Comparison of ENCODE assay signal across 22 mouse cellular contexts in the genomic region with DNA sequence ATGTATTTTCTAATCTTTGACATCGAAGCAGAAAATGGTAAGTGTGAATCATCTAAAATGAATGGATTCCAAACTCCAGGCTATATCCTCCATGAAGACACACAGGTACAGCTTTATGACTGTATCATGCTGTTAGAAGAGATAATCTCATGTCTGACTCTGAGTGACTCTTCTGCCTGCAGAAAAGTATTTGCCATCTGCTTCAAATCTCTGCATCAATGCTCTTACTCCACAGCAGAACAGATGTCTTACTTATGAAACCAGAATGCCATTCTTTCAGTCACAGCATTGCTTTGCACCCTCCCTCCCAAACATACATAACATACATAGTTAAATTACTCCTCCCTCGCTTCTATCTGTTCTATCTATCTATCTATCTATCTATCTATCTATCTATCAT.
DNase-seq lines count a peak whose midpoint lies in the region; ATAC-seq and TF ChIP-seq lines count a peak whose summit lies in the region.
"Had no signal": no experiment of that assay in that cellular context is flagged by ENCODE, and none has a peak within 500 bp of the region (broad histone marks: within the 10 kb centered on the region; RNA-seq: fewer than 3 reads in every experiment).

No protein-coding gene starts in this region.

- H3K9ac ChIP-seq in forebrain, postnatal 0 days = no peak overlapping the region
- no peak overlapping the region for H3K9ac ChIP-seq in MEL (ENCODE audit: control insufficient read depth, low read depth, low read length, poor library complexity, severe bottlenecking)
- H3K9ac ChIP-seq: embryonic facial prominence, embryonic 12.5 days; forebrain, embryonic 12.5 days; heart, embryonic 15.5 days had no signal

- no peaks in the 10 kb centered on the region for H3K27me3 ChIP-seq in forebrain, postnatal 0 days (ENCODE audit: insufficient read depth, low read length)
- no peaks in the 10 kb centered on the region for H3K27me3 ChIP-seq in forebrain, embryonic 10.5 days (ENCODE audit: poor library complexity, severe bottlenecking)
- H3K27me3 ChIP-seq in MEL (ENCODE audit: control insufficient read depth in 1 of 2, insufficient read depth in 2 of 2, low read length in 2 of 2) = no peaks in the 10 kb centered on the region
- H3K27me3 ChIP-seq: CH12.LX; embryonic facial prominence, embryonic 12.5 days; forebrain, embryonic 12.5 days; heart, embryonic 15.5 days had no signal

- no peak for TF ChIP-seq EP300 in MEL (IDR thresholded peaks at IDR 0.05; ENCODE audit: low read depth in 1 of 2, low read length in 2 of 2)

- no peaks in the 10 kb centered on the region for H3K9me3 ChIP-seq in forebrain, postnatal 0 days (ENCODE audit: low read length)
- H3K9me3 ChIP-seq in forebrain, embryonic 10.5 days = no peaks in the 10 kb centered on the region
- H3K9me3 ChIP-seq in MEL (replicated peaks; ENCODE audit: insufficient read depth, low read length) = no peaks in the 10 kb centered on the region
- H3K9me3 ChIP-seq: embryonic facial prominence, embryonic 12.5 days; forebrain, embryonic 12.5 days; heart, embryonic 15.5 days had no signal

- intact Hi-C loops in left cerebral cortex, adult 2 months (cut with DNase I) = no loop called here

- peak; percentile 54; the same call in 1 of the 2 replicates for ATAC-seq in forebrain, postnatal 0 days
- ATAC-seq: hindbrain, postnatal 0 days had no signal

- 72% methylated on average over 2 of the region's 2 CpGs for WGBS in forebrain, postnatal 0 days
- 91% methylated on average over 2 of the region's 2 CpGs for WGBS in forebrain, embryonic 10.5 days

- 0 out of 2 replicates have a peak, but pooled peaks cover 5% of the 10 kb centered on the region for H3K4me1 ChIP-seq in forebrain, postnatal 0 days (ENCODE audit: insufficient read depth)
- peaks cover 7% of the 10 kb centered on the region; the same call in 1 of the 2 replicates for H3K4me1 ChIP-seq in forebrain, embryonic 10.5 days
- H3K4me1 ChIP-seq in MEL (ENCODE audit: control insufficient read depth in 1 of 2, insufficient read depth in 2 of 2, low read length in 2 of 2) = no peaks in the 10 kb centered on the region
- H3K4me1 ChIP-seq: embryonic facial prominence, embryonic 12.5 days; heart, embryonic 15.5 days had no signal

- no peak for TF ChIP-seq CTCF in forebrain, postnatal 0 days (IDR thresholded peaks at IDR 0.05; ENCODE audit: low read depth)
- no peak for TF ChIP-seq CTCF in left cerebral cortex, adult 2 months (IDR thresholded peaks at IDR 0.05)
- no peak for TF ChIP-seq CTCF in MEL (IDR thresholded peaks at IDR 0.05 in 2 of 3, conservative IDR thresholded peaks at IDR 0.05 in 1 of 3; ENCODE audit: control insufficient read depth in 1 of 3, insufficient read depth in 1 of 3, low read depth in 2 of 3, low read length in 3 of 3, poor library complexity in 1 of 3, severe bottlenecking in 1 of 3)

- TF ChIP-seq POLR2A in MEL (IDR thresholded peaks at IDR 0.05; ENCODE audit: control insufficient read depth in 1 of 2, insufficient read depth in 1 of 2, low read depth in 1 of 2, low read length in 2 of 2, poor library complexity in 1 of 2) = no peak

- no peak overlapping the region for H3K4me3 ChIP-seq in forebrain, postnatal 0 days (ENCODE audit: low read depth, low read length)
- H3K4me3 ChIP-seq in forebrain, embryonic 10.5 days = no peak overlapping the region
- H3K4me3 ChIP-seq in left cerebral cortex, adult 2 months = no peak overlapping the region
- H3K4me3 ChIP-seq in MEL (ENCODE audit: control insufficient read depth in 1 of 2, insufficient read depth in 1 of 2, low read depth in 2 of 2, low read length in 2 of 2) = no peak overlapping the region
- H3K4me3 ChIP-seq: embryonic facial prominence, embryonic 12.5 days; forebrain, embryonic 12.5 days; heart, adult 2 months; heart, embryonic 15.5 days had no signal

- no peak overlapping the region for H3K4me2 ChIP-seq in forebrain, postnatal 0 days (ENCODE audit: low read depth)
- H3K4me2 ChIP-seq: embryonic facial prominence, embryonic 12.5 days; forebrain, embryonic 12.5 days; heart, embryonic 11.5 days; heart, embryonic 15.5 days had no signal

- peak; percentile 20 for DNase-seq in forebrain, postnatal 0 days
- DNase-seq in forebrain, embryonic 10.5 days (ENCODE audit: extremely low spot score, low spot score) = no peak
- peak; percentile 13 for DNase-seq in layer of hippocampus, adult 11-12 months (ENCODE audit: low spot score)
- no peak for DNase-seq in layer of hippocampus, postnatal 25 days (ENCODE audit: extremely low spot score in 1 of 2, low spot score in 1 of 2)
- DNase-seq in left cerebral cortex, adult 2 months (ENCODE audit: extremely low spot score in 1 of 2, low spot score in 2 of 2) = no peak
- no peak for DNase-seq in left cerebral cortex, adult 11 months (ENCODE audit: low spot score)
- DNase-seq in MEL (ENCODE audit: low read depth, low spot score) = no peak
- DNase-seq in adrenal gland, postnatal 14 days = no peak
- DNase-seq: adrenal gland, adult 2 months; adrenal gland, postnatal 36 days; cerebellum, adult 11-12 months; cerebellum, adult 9-10 months; cerebellum, postnatal 25 days; gastrocnemius, postnatal 14 days; heart, adult 2 months; heart, postnatal 14 days had no signal

- no peaks in the 10 kb centered on the region for H3K36me3 ChIP-seq in forebrain, postnatal 0 days (ENCODE audit: insufficient read depth)
- no peaks in the 10 kb centered on the region for H3K36me3 ChIP-seq in forebrain, embryonic 10.5 days (replicated peaks)
- H3K36me3 ChIP-seq in MEL (ENCODE audit: control insufficient read depth in 1 of 2, insufficient read depth in 2 of 2, low read length in 2 of 2) = no peaks in the 10 kb centered on the region
- H3K36me3 ChIP-seq: embryonic facial prominence, embryonic 12.5 days; forebrain, embryonic 12.5 days; heart, embryonic 15.5 days had no signal

- no peaks in the 10 kb centered on the region for H3K79me2 ChIP-seq in MEL (ENCODE audit: control insufficient read depth, insufficient read depth, low read length, poor library complexity)

- no peak for TF ChIP-seq RAD21 in MEL (IDR thresholded peaks at IDR 0.05; ENCODE audit: low read depth, low read length)

- no peak overlapping the region for H3K27ac ChIP-seq in forebrain, postnatal 0 days (ENCODE audit: low read depth, low read length)
- H3K27ac ChIP-seq in forebrain, embryonic 10.5 days = no peak overlapping the region
- H3K27ac ChIP-seq in left cerebral cortex, adult 2 months = peak overlapping the region; percentile 80
- H3K27ac ChIP-seq in MEL (ENCODE audit: control insufficient read depth, low read depth, low read length) = no peak overlapping the region
- H3K27ac ChIP-seq: embryonic facial prominence, embryonic 12.5 days; forebrain, embryonic 12.5 days; heart, adult 2 months; heart, embryonic 15.5 days; hindbrain, postnatal 0 days had no signal

TF ChIP-seq in MEL, 35 proteins besides CTCF, POLR2A, EP300 and RAD21:
- no peak for TF ChIP-seq SIN3A (IDR thresholded peaks at IDR 0.05; ENCODE audit: low read length)
- peak; percentile 12; the same call in 1 of the 2 replicates for TF ChIP-seq GATA1 (IDR thresholded peaks at IDR 0.05; ENCODE audit: low read depth, low read length)
- no peak for TF ChIP-seq ELF1 (IDR thresholded peaks at IDR 0.05; ENCODE audit: low read depth, low read length)
- TF ChIP-seq ZMIZ1 (IDR thresholded peaks at IDR 0.05; ENCODE audit: low read depth, low read length) = no peak
- no peak for TF ChIP-seq MYB (IDR thresholded peaks at IDR 0.05; ENCODE audit: low read depth, low read length)

Comparison
In these comparisons a context has a peak if more than half of its experiments do, and no peak if none do; other contexts are left out.
1. DNase-seq: peak in forebrain, postnatal 0 days (single experiment) and layer of hippocampus, adult 11-12 months (single experiment); none in forebrain, embryonic 10.5 days (single experiment), layer of hippocampus, postnatal 25 days (0 of 2), left cerebral cortex, adult 2 months (0 of 2), left cerebral cortex, adult 11 months (single experiment), MEL (single experiment) and adrenal gland, postnatal 14 days (single experiment).